Mouse (Mus musculus) liver, embryonic 14.5 days (tissue): ENCODE results near the gene Boll.

ENCODE experiments used
- CTCF ChIP-seq: IDR thresholded peaks from 2 replicates; pipeline ENCODE4 v1.5.1; 2016; ENCODE audit warnings: antibody characterized with exemption, low read depth, control low read depth
- EP300 ChIP-seq: IDR thresholded peaks from 2 replicates; pipeline ENCODE4 v1.6.1; 2016; ENCODE audit warnings: antibody characterized with exemption, low read depth

DNA sequence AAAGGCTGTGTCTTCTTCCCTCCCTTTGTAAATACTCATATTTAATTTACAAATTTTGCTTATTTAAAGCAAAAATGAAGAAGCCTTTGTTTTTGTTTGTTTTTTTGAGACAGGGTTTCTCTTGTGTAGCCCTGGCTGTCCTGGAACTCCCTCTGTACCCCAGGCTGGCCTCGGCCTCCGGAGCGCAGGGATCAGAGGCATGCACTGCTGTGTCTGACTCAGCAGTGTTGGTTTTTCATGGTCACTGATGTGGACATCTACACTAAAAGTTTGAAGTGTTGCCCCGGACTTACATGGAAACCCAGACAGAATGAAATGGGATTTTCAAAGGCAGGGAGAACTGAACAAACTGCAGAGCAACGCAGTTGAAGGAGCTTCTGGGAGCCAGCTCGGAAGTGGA, 155.7 kb downstream of the Boll start:
- TF ChIP-seq EP300 (no peak), CTCF (no peak)
